8 mouse cellular contexts compared by ENCODE assay signal in the genomic region with DNA sequence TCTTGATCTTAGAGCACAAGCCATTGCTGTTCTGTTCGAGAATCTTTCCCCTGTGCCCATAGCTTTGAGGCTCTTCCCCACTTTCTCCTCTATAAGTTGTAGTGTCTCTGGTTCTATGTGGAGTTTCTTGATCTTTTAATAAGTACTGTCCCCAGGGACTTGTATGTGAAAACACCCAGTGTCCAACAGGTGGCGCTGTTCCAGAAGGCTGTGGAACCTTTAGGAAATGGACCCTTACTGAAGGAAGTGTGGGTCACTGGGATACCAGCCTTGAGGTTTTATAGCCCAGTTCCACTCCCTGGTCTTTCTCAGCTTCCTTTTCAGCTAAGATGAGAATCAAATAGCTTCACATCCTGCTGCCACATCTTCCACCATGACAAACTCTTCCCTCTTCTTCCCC.
A peak's percentile ranks its signal among the peaks of the same experiment; 100 is the strongest.
DNase-seq lines count a peak whose midpoint lies in the region; TF ChIP-seq lines count a peak whose summit lies in the region.
"Had no signal": no experiment of that assay in that cellular context is flagged by ENCODE, and none has a peak within 500 bp of the region (broad histone marks: within the 10 kb centered on the region; RNA-seq: fewer than 3 reads in every experiment).

No protein-coding gene starts in this region.

- no peak for DNase-seq in layer of hippocampus, adult 2 months (ENCODE audit: low spot score in 2 of 2)
- no peak for DNase-seq in layer of hippocampus, postnatal 36 days
- peak; percentile 80 for DNase-seq in ES-CJ7 (ENCODE audit: low read depth, low spot score)
- peak; percentile 19 for DNase-seq in adrenal gland, adult 8-10 months
- peak; percentile 57 for DNase-seq in kidney, postnatal 10 days
- DNase-seq in retina, embryonic 14.5 days (ENCODE audit: low spot score), result peak; percentile 72
- no peak for DNase-seq in urinary bladder, postnatal 4 days (ENCODE audit: low spot score in 2 of 2)

- no peak overlapping the region for H3K27ac ChIP-seq in layer of hippocampus, adult 2 months
- H3K27ac ChIP-seq: macrophage had no signal

- no peak overlapping the region for H3K4me3 ChIP-seq in layer of hippocampus, adult 2 months

- TF ChIP-seq CTCF in layer of hippocampus, adult 2 months (conservative IDR thresholded peaks at IDR 0.05), result peak; percentile 75

Comparison
In these comparisons a context has a peak if more than half of its experiments do, and no peak if none do; other contexts are left out.
1. DNase-seq: peak in ES-CJ7 (single experiment), adrenal gland, adult 8-10 months (single experiment), kidney, postnatal 10 days (single experiment) and retina, embryonic 14.5 days (single experiment); none in layer of hippocampus, adult 2 months (0 of 2), layer of hippocampus, postnatal 36 days (0 of 2) and urinary bladder, postnatal 4 days (0 of 2).